Mouse (Mus musculus) forebrain, embryonic 14.5 days (tissue): ENCODE data around the gene Rtbdn. TPM values are rescaled to one million over a fixed set of nuclear protein-coding genes. Genes with fewer than 3 reads are reported as not detected.
A peak's percentile ranks its signal among the peaks of the same experiment; 100 is the strongest.

Experiments used
- ATAC-seq: fragments of 200-750 bp; cut with Nextera tagmentation; 2 replicates; pipeline ENCODE4 v1.8.0; 2017; ENCODE audit warnings: mild to moderate bottlenecking, moderate library complexity
- DNase-seq: peaks from one replicate; pipeline ENCODE4 v3.0.0-alpha.2; 2015; ENCODE audit warnings: low spot score
- H3K27ac ChIP-seq: fragments of 300-500 bp; sonication (generic); 2 replicates; pipeline ENCODE4 v1.5.1; 2014; ENCODE audit warnings: low read depth, mild to moderate bottlenecking, control low read depth, low read length, moderate library complexity
- H3K27me3 ChIP-seq: fragments of 300-500 bp; sonication (generic); replicated peaks from 2 replicates; pipeline ENCODE4 v1.6.1; 2014; ENCODE audit warnings: low read length, control low read depth, mixed read lengths; ENCODE audit not compliant: control insufficient read depth, insufficient read depth
- H3K36me3 ChIP-seq: fragments of 300-500 bp; sonication (generic); 2 replicates; pipeline ENCODE4 v1.6.1; 2014; ENCODE audit warnings: low read length, control low read depth; ENCODE audit not compliant: control insufficient read depth, insufficient read depth
- H3K4me1 ChIP-seq: fragments of 300-500 bp; sonication (generic); 2 replicates; pipeline ENCODE4 v1.6.1; 2014; ENCODE audit warnings: antibody characterized with exemption, low read length, control low read depth; ENCODE audit not compliant: control insufficient read depth, insufficient read depth
- H3K4me2 ChIP-seq: fragments of 300-500 bp; sonication (generic); 2 replicates; pipeline ENCODE4 v1.6.1; 2014; ENCODE audit warnings: mild to moderate bottlenecking, control low read depth, low read length
- H3K4me3 ChIP-seq: fragments of 300-500 bp; sonication (generic); 2 replicates; pipeline ENCODE4 v1.5.1; 2014; ENCODE audit warnings: low read depth, low read length, control low read depth
- H3K9ac ChIP-seq: fragments of 300-500 bp; sonication (generic); 2 replicates; pipeline ENCODE4 v1.6.1; 2014; ENCODE audit warnings: mild to moderate bottlenecking, low read length, control low read depth, moderate library complexity
- H3K9me3 ChIP-seq: fragments of 300-500 bp; sonication (generic); replicated peaks from 2 replicates; pipeline ENCODE4 v1.6.1; 2016; ENCODE audit warnings: low read length, control low read depth, mixed read lengths; ENCODE audit not compliant: control insufficient read depth
- WGBS: fragments of 180-500 bp; shearing (Covaris S2); extraction: QIAGEN DNeasy Blood & Tissue Kit; methylation state at CpG from one replicate; pipeline ENCODE4 v1.1.7; 2014; 5-methylcytosine and 5-hydroxymethylcytosine counted together
- polyA plus RNA-seq: library from polyadenylated mRNA; unstranded; fragments of >200 nt; fragmentation: Nextera tagmentation; extraction: Ambion mirVana; gene quantifications from 2 replicates; pipeline ENCODE4 v1.2.1, GENCODE M21; 2014

Gene Rtbdn
- polyA plus RNA-seq, 1 experiment from 2014 or later = 0.47 TPM

- Histone ChIP-seq H3K27me3 (peaks cover 25% of the 10 kb centered on the region), H3K27ac (no peak overlapping the region), H3K4me1 (peaks cover 11% of the 10 kb centered on the region; the same call in 1 of the 2 replicates), H3K4me3 (0 out of 2 replicates have a peak overlapping the region, but pooled peaks have one; percentile 18), H3K9ac (no peak overlapping the region), H3K9me3 (no peaks in the 10 kb centered on the region), H3K4me2 (no peak overlapping the region), H3K36me3 (no peaks in the 10 kb centered on the region)
- WGBS = 16% methylated on average over 4 of the region's 4 CpGs
- ATAC-seq (no peak), DNase-seq (no peak)
Observed at GRCm38 (mm10) chr8:84943699-84944098, 3.1 kb upstream of the Rtbdn start.

- H3K4me3 ChIP-seq = peak overlapping the region; percentile 18
- H3K9ac ChIP-seq = peak overlapping the region; percentile 17; the same call in 1 of the 2 replicates
- H3K27ac ChIP-seq = no peak overlapping the region
- WGBS = 1% methylated on average over 26 of the region's 26 CpGs
- H3K4me1 ChIP-seq = peaks cover 11% of the 10 kb centered on the region; the same call in 1 of the 2 replicates
- peak; percentile 40 for ATAC-seq
- peaks cover 25% of the 10 kb centered on the region for H3K27me3 ChIP-seq
- DNase-seq = peak; percentile 78
- H3K4me2 ChIP-seq = peak overlapping the region; percentile 87
- H3K36me3 ChIP-seq = no peaks in the 10 kb centered on the region
- no peaks in the 10 kb centered on the region for H3K9me3 ChIP-seq
Observed at GRCm38 (mm10) chr8:84944478-84945160, 2.2 kb upstream of the Rtbdn start.

GRCm38 (mm10) chr8:84945235-84945632, 1.6 kb upstream of the Rtbdn start:
- DNase-seq (peak; percentile 70), ATAC-seq (peak; percentile 36; the same call in 1 of the 2 replicates)
- Histone ChIP-seq H3K27ac (no peak overlapping the region), H3K9ac (peak overlapping the region; percentile 77; the same call in 1 of the 2 replicates), H3K4me1 (peaks cover 11% of the 10 kb centered on the region; the same call in 1 of the 2 replicates), H3K9me3 (no peaks in the 10 kb centered on the region), H3K4me3 (peak overlapping the region; percentile 67), H3K36me3 (no peaks in the 10 kb centered on the region), H3K27me3 (peaks cover 31% of the 10 kb centered on the region), H3K4me2 (peak overlapping the region; percentile 87)
- WGBS = under 1% methylated on average over 11 of the region's 11 CpGs

- Histone ChIP-seq H3K9me3 (no peaks in the 10 kb centered on the region), H3K9ac (peak overlapping the region; percentile 77), H3K27ac (peak overlapping the region; percentile 55; the same call in 1 of the 2 replicates), H3K4me1 (peaks cover 11% of the 10 kb centered on the region; the same call in 1 of the 2 replicates), H3K27me3 (peaks cover 35% of the 10 kb centered on the region), H3K36me3 (no peaks in the 10 kb centered on the region), H3K4me2 (peak overlapping the region; percentile 87), H3K4me3 (peak overlapping the region; percentile 67)
- 0% methylated on average over 38 of the region's 67 CpGs for WGBS
- DNase-seq (peak; percentile 55), ATAC-seq (peak; percentile 63)
Observed at GRCm38 (mm10) chr8:84945633-84946527, 911 bp upstream of the Rtbdn start.

GRCm38 (mm10) chr8:84947241-84947545, 402 bp downstream of the Rtbdn start:
- H3K9me3 ChIP-seq = no peaks in the 10 kb centered on the region
- 12% methylated on average over 9 of the region's 9 CpGs for WGBS
- ATAC-seq (no peak), DNase-seq (peak; percentile 23)
- H3K4me2 ChIP-seq = peak overlapping the region; percentile 87
- H3K36me3 ChIP-seq = no peaks in the 10 kb centered on the region
- H3K27ac ChIP-seq = no peak overlapping the region
- H3K9ac ChIP-seq = peak overlapping the region; percentile 77; the same call in 1 of the 2 replicates
- H3K4me3 ChIP-seq = no peak overlapping the region
- peaks cover 35% of the 10 kb centered on the region for H3K27me3 ChIP-seq
- H3K4me1 ChIP-seq = peaks cover 11% of the 10 kb centered on the region; the same call in 1 of the 2 replicates

GRCm38 (mm10) chr8:84949753-84950152, 3.0 kb downstream of the Rtbdn start:
- no peak overlapping the region for H3K4me2 ChIP-seq
- ATAC-seq (no peak), DNase-seq (no peak)
- peaks cover 4% of the 10 kb centered on the region; the same call in 1 of the 2 replicates for H3K4me1 ChIP-seq
- H3K27ac ChIP-seq = no peak overlapping the region
- no peak overlapping the region for H3K4me3 ChIP-seq
- no peak overlapping the region for H3K9ac ChIP-seq
- WGBS = 18% methylated on average over 12 of the region's 12 CpGs
- H3K9me3 ChIP-seq = no peaks in the 10 kb centered on the region
- H3K36me3 ChIP-seq = no peaks in the 10 kb centered on the region
- peaks cover 33% of the 10 kb centered on the region for H3K27me3 ChIP-seq

- Histone ChIP-seq H3K27ac (no peak overlapping the region), H3K36me3 (peaks cover 4% of the 10 kb centered on the region), H3K4me2 (no peak overlapping the region), H3K9me3 (no peaks in the 10 kb centered on the region), H3K4me3 (no peak overlapping the region), H3K4me1 (no peaks in the 10 kb centered on the region), H3K27me3 (peaks cover 14% of the 10 kb centered on the region), H3K9ac (no peak overlapping the region)
- 10% methylated on average over 18 of the region's 18 CpGs for WGBS
- no peak for DNase-seq
- no peak for ATAC-seq
Observed at GRCm38 (mm10) chr8:84952612-84953255, 5.9 kb downstream of the Rtbdn start.

GRCm38 (mm10) chr8:84956768-84957167, 10.0 kb downstream of the Rtbdn start:
- WGBS = 42% methylated on average over 2 of the region's 2 CpGs
- ATAC-seq (peak; percentile 37), DNase-seq (peak; percentile 89)
- Histone ChIP-seq H3K4me3 (no peak overlapping the region), H3K27ac (no peak overlapping the region), H3K27me3 (no peaks in the 10 kb centered on the region), H3K9me3 (no peaks in the 10 kb centered on the region), H3K4me2 (no peak overlapping the region), H3K36me3 (peaks cover 24% of the 10 kb centered on the region), H3K9ac (no peak overlapping the region), H3K4me1 (no peaks in the 10 kb centered on the region)
